Mouse (Mus musculus): ENCODE measurements around the gene Krtap4-2. TPM values are rescaled to one million over a fixed set of nuclear protein-coding genes. Genes with fewer than 3 reads are reported as not detected.

The Krtap4-2 gene
- polyA plus RNA-seq, 1 experiment from 2014 or later = not detected

Other genes starting within 250 kb of the Krtap4-2 start
- 18.3 and 21.2 TPM in 2 replicates for gene Krt10, start 245.7 kb downstream of the Krtap4-2 start, polyA plus RNA-seq (2015; fragmentation: Nextera tagmentation; extraction: Ambion mirVana)
- not detected in 2 replicates for gene Krt12, start 212.8 kb downstream of the Krtap4-2 start, polyA plus RNA-seq (2015; fragmentation: Nextera tagmentation; extraction: Ambion mirVana)
- gene Krt20, start 196.9 kb downstream of the Krtap4-2 start, polyA plus RNA-seq (2015; fragmentation: Nextera tagmentation; extraction: Ambion mirVana) = 64.3 and 72.9 TPM in 2 replicates
- gene Krt23, start 141.9 kb downstream of the Krtap4-2 start, polyA plus RNA-seq (2015; fragmentation: Nextera tagmentation; extraction: Ambion mirVana) = 12.2 and 13.1 TPM in 2 replicates
- not detected in 2 replicates for gene Krt39, start 113.7 kb downstream of the Krtap4-2 start, polyA plus RNA-seq (2015; fragmentation: Nextera tagmentation; extraction: Ambion mirVana)
- not detected in 2 replicates for gene Krt40, start 91.9 kb downstream of the Krtap4-2 start, polyA plus RNA-seq (2015; fragmentation: Nextera tagmentation; extraction: Ambion mirVana)
- not detected in 2 replicates for gene Krtap3-3, start 84.2 kb downstream of the Krtap4-2 start, polyA plus RNA-seq (2015; fragmentation: Nextera tagmentation; extraction: Ambion mirVana)
- not detected in 2 replicates for gene Krtap3-2, start 78.2 kb downstream of the Krtap4-2 start, polyA plus RNA-seq (2015; fragmentation: Nextera tagmentation; extraction: Ambion mirVana)
- not detected in 2 replicates for gene Gm11939, start 75.6 kb downstream of the Krtap4-2 start, polyA plus RNA-seq (2015; fragmentation: Nextera tagmentation; extraction: Ambion mirVana)
- gene Krtap3-1, start 68.5 kb downstream of the Krtap4-2 start, polyA plus RNA-seq (2015; fragmentation: Nextera tagmentation; extraction: Ambion mirVana) = 0.30 TPM in 1 of 2 replicates, not detected in the other
- not detected in 2 replicates for gene Krtap1-5, start 54.1 kb downstream of the Krtap4-2 start, polyA plus RNA-seq (2015; fragmentation: Nextera tagmentation; extraction: Ambion mirVana)
- gene Krtap1-4, start 51.4 kb downstream of the Krtap4-2 start, polyA plus RNA-seq (2015; fragmentation: Nextera tagmentation; extraction: Ambion mirVana) = not detected in 2 replicates
- not detected in 2 replicates for gene Krtap1-3, start 43.7 kb downstream of the Krtap4-2 start, polyA plus RNA-seq (2015; fragmentation: Nextera tagmentation; extraction: Ambion mirVana)
- gene Krtap9-3, start 37.0 kb downstream of the Krtap4-2 start, polyA plus RNA-seq (2015; fragmentation: Nextera tagmentation; extraction: Ambion mirVana) = not detected in 2 replicates
- gene Gm11938, start 31.8 kb downstream of the Krtap4-2 start, polyA plus RNA-seq (2015; fragmentation: Nextera tagmentation; extraction: Ambion mirVana) = not detected in 2 replicates
- not detected in 2 replicates for gene Gm11937, start 24.9 kb downstream of the Krtap4-2 start, polyA plus RNA-seq (2015; fragmentation: Nextera tagmentation; extraction: Ambion mirVana)
- not detected in 2 replicates for gene Krtap2-4, start 20.2 kb downstream of the Krtap4-2 start, polyA plus RNA-seq (2015; fragmentation: Nextera tagmentation; extraction: Ambion mirVana)
- not detected in 2 replicates for gene Gm11562, start 14.6 kb downstream of the Krtap4-2 start, polyA plus RNA-seq (2015; fragmentation: Nextera tagmentation; extraction: Ambion mirVana)
- gene Krtap4-1, start 6.8 kb downstream of the Krtap4-2 start, polyA plus RNA-seq (2015; fragmentation: Nextera tagmentation; extraction: Ambion mirVana) = not detected in 2 replicates
- gene Krtap4-7, start 9.0 kb upstream of the Krtap4-2 start, polyA plus RNA-seq (2015; fragmentation: Nextera tagmentation; extraction: Ambion mirVana) = not detected in 2 replicates
- not detected in 2 replicates for gene Gm11555, start 15.2 kb upstream of the Krtap4-2 start, polyA plus RNA-seq (2015; fragmentation: Nextera tagmentation; extraction: Ambion mirVana)
- not detected in 2 replicates for gene Gm11563, start 23.9 kb upstream of the Krtap4-2 start, polyA plus RNA-seq (2015; fragmentation: Nextera tagmentation; extraction: Ambion mirVana)
- not detected in 2 replicates for gene Krtap4-6, start 30.9 kb upstream of the Krtap4-2 start, polyA plus RNA-seq (2015; fragmentation: Nextera tagmentation; extraction: Ambion mirVana)
- gene Gm14190, start 55.7 kb upstream of the Krtap4-2 start, polyA plus RNA-seq (2015; fragmentation: Nextera tagmentation; extraction: Ambion mirVana) = not detected in 2 replicates
- not detected in 2 replicates for gene Gm14180, start 99.2 kb upstream of the Krtap4-2 start, polyA plus RNA-seq (2015; fragmentation: Nextera tagmentation; extraction: Ambion mirVana)
- not detected in 2 replicates for gene Gm11595, start 137.8 kb upstream of the Krtap4-2 start, polyA plus RNA-seq (2015; fragmentation: Nextera tagmentation; extraction: Ambion mirVana)
- not detected in 2 replicates for gene Krtap4-8, start 145.6 kb upstream of the Krtap4-2 start, polyA plus RNA-seq (2015; fragmentation: Nextera tagmentation; extraction: Ambion mirVana)
- not detected in 2 replicates for gene Krtap4-9, start 150.1 kb upstream of the Krtap4-2 start, polyA plus RNA-seq (2015; fragmentation: Nextera tagmentation; extraction: Ambion mirVana)
- not detected in 2 replicates for gene Gm11596, start 158.4 kb upstream of the Krtap4-2 start, polyA plus RNA-seq (2015; fragmentation: Nextera tagmentation; extraction: Ambion mirVana)
- gene Gm11569, start 163.8 kb upstream of the Krtap4-2 start, polyA plus RNA-seq (2015; fragmentation: Nextera tagmentation; extraction: Ambion mirVana) = not detected in 2 replicates
- gene Gm11554, start 169.4 kb upstream of the Krtap4-2 start, polyA plus RNA-seq (2015; fragmentation: Nextera tagmentation; extraction: Ambion mirVana) = not detected in 2 replicates
- not detected in 2 replicates for gene Krtap4-13, start 174.8 kb upstream of the Krtap4-2 start, polyA plus RNA-seq (2015; fragmentation: Nextera tagmentation; extraction: Ambion mirVana)
- gene Gm11564, start 180.6 kb upstream of the Krtap4-2 start, polyA plus RNA-seq (2015; fragmentation: Nextera tagmentation; extraction: Ambion mirVana) = not detected in 2 replicates
- gene 2300003K06Rik, start 203.0 kb upstream of the Krtap4-2 start, polyA plus RNA-seq (2015; fragmentation: Nextera tagmentation; extraction: Ambion mirVana) = not detected in 2 replicates
- not detected in 2 replicates for gene Krtap4-16, start 216.5 kb upstream of the Krtap4-2 start, polyA plus RNA-seq (2015; fragmentation: Nextera tagmentation; extraction: Ambion mirVana)
- not detected in 2 replicates for gene Gm11568, start 222.8 kb upstream of the Krtap4-2 start, polyA plus RNA-seq (2015; fragmentation: Nextera tagmentation; extraction: Ambion mirVana)
- not detected in 2 replicates for gene Gm11559, start 229.4 kb upstream of the Krtap4-2 start, polyA plus RNA-seq (2015; fragmentation: Nextera tagmentation; extraction: Ambion mirVana)
- not detected in 2 replicates for gene Krtap9-1, start 238.3 kb upstream of the Krtap4-2 start, polyA plus RNA-seq (2015; fragmentation: Nextera tagmentation; extraction: Ambion mirVana)
- not detected in 2 replicates for gene Gm11567, start 244.1 kb upstream of the Krtap4-2 start, polyA plus RNA-seq (2015; fragmentation: Nextera tagmentation; extraction: Ambion mirVana)

Measured in intestine, embryonic 15.5 days (tissue).